Mouse (Mus musculus): ENCODE results near the gene Mrm2.

Gene Mrm2

DNA sequence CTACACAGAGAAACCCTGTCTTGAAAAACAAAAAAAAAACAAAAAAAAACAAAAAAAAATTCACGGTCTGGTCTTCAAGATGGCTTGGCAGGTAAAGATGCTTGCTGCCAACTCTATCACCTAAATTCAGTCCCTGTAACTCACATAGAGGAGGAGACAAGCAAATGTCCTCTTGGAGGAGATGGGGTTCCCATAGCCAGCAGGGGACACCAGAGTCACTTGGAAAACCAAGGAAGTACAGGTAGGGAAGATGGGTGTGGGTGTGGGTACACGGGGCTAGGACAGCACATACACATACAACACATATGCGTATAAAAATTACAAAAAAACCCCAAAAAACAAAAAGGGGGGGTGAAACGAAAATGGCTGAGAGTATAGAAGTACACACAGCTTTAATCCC is 11.2 kb upstream of the Mrm2 start:
- no peak for DNase-seq

DNA sequence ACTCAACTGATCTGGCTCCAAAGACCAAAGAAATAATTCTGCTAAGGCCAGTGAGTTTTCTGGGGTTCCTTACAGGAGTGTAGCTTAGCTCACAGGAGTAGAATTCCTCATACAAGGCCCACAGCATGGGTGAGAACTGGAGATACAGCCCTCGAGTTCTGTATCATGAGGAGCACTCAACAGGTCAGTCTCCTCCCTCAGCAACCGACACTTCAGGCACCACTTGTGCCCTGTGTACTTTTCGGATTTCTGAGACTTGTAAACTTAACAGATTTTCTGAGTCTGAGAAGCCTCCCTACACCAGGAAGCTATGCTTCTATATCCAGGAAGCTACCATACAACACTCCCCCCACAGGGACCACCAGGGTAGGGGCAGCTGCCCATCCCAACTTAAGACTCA is 8.1 kb upstream of the Mrm2 start:
- DNase-seq, result no peak

DNA sequence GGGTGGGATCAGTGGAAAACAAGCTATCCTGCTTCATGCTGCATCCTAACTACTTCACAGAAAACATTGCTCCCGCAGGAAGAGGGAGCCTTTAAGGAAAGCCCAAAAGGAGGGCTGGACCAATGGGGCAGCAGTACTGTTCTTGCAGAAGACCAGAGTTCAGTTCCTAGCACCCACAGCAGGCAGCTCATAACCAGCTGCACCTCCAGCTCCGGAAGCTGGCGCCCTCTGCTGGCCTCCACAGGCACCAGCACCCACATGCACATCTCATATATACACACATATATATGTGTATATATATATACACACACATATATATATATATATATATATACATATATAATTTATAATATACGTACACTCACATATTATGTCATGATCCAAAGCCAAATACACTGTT is 7.1 kb upstream of the Mrm2 start:
- DNase-seq, result no peak

DNA sequence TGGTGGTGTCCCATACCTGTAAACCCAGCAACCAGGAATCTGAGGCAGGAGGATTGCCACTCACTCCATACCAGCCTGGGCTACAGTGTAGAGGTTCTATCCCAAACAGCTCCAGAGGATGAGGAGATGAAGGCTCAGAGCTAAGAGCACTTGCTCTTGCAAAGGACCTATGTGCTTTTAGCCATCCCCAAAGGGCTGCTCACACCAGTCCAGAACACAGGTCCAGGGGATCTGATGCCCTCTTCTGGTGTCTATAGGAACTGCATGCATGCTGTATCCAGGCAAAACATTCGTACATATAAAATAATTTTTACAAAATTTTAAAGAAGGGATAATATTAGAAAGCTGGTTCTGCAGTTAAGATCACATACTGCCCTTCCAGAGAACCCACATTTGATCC is 5.0 kb upstream of the Mrm2 start:
- peak; percentile 64 for DNase-seq

DNA sequence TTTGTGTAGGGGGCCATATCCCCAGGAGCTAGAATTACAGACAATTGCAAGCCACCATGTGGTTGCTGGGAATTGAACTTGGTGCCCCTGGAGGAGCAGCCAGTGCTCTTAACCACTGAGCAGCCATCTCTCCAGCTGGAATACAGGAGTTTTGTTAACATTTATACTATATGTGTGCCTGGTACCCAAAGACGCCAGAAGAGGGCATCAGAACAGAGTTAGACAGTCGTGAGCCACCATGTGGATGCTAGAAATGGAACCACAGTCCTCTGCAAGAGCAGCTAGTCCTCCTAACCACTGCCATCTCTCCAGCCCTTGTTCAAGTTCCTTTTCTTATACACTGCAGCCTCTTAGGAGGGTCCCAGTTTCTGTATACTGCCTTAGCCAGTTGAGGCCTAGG is 1.9 kb upstream of the Mrm2 start:
- DNase-seq, result peak; percentile 53

DNA sequence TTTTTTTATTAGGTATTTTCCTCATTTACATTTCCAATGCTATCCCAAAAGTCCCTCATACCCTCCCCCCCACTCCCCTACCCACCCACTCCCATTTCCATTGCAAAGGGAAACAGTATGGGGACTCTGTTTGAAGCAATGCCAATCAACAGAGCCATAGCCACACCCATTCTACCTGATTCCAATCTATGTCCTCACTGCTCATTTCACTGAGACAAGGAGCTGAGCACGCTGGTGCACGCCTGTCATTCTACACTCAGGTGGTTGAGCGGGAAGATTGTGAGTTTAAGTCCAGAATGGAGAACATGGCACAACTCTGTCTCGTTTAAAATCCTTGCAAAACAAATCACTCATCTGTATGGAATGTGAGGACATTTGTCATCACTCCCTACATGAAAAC is 821 bp upstream of the Mrm2 start:
- no peak for DNase-seq

DNA sequence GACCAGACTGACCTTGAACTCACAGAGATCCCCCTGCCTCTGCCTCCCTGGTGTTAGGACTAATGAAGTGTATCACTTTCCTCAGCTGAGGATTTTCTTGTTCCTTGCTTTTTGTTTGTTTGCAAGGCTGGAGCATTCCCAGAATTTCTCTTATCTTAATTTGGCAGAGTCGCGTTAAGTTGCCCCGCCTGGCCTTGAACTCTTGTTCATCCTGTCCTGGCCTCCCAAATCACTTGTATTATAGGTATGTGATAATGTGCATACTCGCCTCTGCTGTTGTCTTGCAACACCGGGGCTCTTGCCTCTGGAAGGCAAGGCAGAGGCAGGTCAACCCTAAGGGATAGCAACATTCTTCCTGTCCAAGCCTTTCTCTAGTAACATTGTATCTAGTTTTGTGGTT is 7.6 kb downstream of the Mrm2 start:
- no peak for DNase-seq

DNA sequence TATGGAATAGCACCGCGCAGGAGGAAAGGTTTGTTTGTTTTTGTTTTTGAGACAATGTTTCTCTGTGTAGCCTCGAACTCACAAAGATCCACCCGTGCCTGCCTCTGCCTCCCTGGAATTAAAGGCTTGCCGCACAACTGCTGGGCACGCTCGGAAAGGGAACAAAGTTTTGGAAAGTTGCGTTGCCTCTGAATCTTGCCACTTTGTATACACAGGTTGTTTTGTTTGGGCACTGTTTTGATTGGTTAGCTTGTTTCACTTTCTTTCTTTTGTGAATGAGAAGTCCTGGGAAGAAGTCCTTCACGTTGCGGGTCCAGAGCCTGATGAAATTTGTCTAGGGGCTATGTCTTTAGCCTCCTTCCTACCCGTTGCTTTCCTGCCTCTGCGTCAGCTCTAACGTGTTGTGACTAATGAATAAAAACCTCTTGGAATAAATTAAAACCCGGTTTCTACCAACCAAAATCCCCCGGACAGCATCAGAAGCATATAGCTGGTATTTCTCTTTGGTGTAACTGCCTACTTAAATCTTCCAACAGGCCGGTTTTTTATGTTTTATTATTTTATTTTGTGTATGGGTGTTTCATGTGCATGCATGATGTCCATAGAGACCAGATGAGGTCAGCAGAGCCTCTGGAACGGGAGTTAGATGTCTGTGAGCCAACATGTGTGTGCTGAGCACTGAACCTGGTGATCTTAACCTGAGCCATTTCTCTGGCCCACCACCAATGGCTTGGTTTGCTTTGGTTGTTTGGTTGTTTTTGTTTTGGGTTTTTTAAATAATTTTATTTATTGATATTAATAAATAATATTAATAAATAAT is 9.7 kb downstream of the Mrm2 start:
- DNase-seq, result peak; percentile 39

DNA sequence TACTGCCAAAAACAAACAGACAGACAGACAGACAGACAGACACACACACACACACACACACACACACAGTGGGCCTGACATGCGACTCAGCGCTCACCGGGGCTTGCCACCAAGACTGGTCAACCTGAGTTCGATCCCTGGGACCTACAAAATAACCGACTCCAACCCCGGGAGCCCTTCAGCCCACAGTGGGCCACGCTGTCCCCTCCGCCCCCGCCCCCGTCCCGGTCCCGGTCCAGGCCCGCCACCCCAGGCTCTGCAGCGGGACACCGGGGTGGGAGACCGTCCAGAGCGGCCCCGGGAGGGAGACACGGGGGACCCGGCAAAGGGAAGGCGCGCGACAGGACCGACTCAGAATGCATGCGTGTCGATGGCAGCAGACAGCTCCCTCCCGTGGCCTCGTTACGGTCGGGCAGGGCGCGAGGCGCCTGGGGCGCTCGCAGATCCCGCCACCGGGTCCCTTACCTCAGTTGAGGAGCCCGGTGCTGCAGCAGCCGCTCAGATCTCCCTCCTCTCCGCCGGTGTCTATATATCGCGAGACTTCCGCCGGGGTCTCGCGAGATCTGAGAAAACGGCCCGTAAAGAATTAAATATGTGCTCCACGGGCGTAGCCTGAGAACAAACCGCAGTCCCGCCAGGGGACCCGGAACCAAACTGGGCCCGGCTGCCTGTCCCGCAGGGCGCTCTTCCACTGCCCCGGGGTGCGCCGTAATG is 10.5 kb downstream of the Mrm2 start, which contains the start of the genes Mad1l1 and Nudt1:
Gene Mad1l1, minus strand, starts transcription at position 511 of the 714 bp plus-strand sequence.
Gene Nudt1, plus strand, starts transcription at position 615 of the 714 bp plus-strand sequence.
- peak; percentile 97 for DNase-seq

DNA sequence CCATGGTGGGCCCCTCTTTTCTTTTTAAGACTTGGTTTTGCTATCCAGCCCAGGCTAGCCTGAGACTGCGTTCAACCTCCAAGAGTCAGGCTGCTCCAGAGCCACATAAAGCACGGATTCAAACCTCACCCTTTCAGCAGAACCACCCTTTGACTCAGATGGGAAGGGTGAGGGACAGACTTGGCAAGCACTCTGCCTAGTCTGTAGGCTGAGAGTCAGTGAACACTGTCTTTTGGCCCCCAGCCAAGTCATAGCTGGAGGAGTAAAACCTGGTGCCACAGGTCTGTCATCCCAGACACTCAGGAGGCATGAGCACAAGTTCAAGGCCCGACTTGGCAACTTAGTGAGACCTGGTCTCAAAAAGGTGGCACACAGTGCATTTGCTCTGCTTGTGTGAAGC is 15.0 kb downstream of the Mrm2 start:
- DNase-seq, result no peak

DNA sequence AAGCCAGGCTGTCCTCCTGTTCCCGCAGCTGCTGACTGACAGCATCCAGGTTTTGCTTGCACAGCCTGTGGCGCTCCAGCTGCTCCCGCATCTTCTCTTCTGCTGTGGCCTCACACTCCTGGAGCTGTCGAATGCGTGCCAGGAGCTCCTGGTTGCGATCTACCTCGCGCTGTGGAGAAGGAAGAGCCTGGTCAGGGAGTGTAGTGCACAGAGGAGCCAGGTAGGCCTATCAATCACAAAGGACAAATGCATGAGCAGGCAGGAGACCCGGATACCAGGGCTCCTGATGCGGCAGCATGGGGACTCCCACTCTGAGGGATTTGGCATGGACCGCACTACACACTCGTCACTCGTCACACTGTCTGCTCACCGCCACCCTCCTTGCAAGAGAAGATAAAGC is 24.1 kb downstream of the Mrm2 start:
- DNase-seq, result no peak

DNA sequence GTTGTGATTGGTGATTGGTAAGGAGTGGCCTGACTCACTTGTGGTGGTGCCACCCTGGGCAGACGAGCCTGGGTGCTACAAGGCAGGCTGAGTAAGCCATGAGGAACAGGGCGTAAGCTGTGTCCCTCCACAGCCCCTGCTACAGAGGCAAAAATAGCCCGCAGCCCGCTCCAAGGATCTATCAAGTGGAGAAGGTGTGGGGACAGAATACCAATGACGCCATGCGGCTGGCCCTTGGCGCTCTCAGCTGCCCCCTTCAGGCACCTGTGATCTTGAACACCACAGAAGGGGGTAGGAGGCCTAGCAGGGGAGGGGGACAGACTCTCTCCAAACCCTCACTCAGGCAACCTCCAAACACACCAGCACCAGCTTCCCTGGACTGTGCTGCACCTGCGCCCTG is 25.7 kb downstream of the Mrm2 start:
- DNase-seq, result no peak

DNA sequence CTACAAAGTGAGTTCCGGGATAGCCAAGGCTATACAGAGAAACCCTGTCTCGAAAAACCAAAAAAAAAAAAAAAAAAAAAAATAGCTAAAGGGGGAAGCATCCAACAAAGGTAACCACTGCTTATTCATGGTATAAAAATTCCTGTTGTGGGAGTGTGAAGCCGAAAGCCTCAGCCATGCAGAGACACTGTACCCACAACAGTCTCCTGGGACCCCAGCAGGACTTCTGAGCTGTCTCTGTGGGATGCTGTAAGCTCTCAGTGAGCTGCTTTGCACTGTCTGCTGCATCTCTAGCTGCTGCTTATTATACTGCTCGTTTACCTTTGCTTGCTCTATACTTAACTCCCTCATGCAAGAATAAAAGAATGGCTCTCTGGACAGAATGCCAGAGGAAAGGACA is 33.4 kb downstream of the Mrm2 start:
- no peak for DNase-seq

DNA sequence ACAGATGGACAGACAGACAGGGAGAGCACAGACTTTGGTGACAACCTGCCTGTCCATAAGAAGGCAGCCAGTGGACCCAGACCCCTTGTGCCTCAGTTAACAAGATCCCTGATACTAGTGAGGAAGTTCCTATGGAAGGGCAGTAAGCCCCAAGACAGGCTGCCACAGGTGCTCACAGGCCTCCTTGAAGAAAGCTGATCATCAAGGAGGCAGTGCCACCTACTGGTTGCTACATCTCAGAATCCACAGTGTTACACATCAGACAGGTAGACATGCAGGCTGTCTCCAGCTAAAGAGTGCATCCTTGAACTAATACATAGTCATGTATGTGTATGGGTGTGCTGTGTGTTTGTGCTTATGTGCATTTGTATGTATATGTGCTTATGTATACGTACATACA is 39.5 kb downstream of the Mrm2 start:
- DNase-seq, result peak; percentile 75

DNA sequence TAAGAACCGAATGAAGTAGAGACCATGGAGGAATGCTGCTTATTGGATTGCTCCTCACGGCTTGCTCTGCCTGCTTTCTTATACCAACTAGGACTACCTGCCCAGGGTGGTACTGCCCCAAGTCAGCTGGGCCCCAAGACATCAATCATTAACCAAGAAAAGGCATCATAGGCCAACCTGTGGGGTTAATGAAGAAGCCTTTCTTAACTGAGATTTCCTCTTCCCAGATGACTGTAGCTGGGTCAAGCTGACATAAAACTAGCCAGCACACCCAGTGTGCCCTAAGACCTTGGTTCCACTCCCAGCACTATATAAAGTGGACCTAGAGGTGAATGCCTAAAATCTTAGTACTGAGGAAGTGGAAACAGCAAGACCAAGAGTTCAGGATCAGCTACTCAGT is 42.5 kb downstream of the Mrm2 start:
- DNase-seq, result no peak

DNA sequence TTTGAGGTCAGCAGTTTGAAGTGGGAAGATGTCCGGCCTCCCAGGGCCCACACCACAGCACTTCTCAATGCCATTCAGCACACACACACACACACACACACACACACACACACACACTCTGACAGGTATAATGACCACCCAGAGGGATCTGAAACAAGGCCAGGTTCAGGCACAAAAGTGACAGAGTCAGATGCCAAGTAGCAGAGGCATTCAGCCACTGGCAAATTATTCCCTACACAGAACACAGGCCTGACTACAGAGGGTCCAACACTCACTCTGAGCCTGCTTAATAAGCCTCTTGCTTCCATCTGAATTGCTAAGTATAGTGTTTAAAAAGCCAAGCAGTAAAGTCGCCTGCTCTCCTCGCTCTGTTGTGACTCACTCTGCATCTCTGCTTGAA is 43.4 kb downstream of the Mrm2 start:
- no peak for DNase-seq

DNA sequence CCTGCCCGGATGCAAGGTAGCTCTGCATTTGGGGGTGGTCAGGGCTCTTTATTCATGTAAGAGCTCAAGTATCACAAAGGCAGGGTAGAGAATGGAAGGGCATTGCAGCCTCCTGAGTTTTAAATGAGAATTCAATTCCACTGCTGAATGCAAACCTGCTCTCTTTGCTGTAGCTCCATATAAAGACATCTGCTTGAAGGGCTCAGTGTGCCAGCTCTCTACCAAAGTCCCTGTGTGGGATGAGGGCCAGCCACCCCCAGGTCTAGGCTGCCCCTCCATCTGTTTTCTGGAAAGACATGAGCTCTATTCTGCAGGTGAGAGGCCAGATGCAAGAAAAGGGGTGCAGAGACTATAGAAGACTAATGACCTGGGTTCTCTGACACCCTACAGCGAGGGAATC is 46.9 kb downstream of the Mrm2 start:
- no peak for DNase-seq

DNA sequence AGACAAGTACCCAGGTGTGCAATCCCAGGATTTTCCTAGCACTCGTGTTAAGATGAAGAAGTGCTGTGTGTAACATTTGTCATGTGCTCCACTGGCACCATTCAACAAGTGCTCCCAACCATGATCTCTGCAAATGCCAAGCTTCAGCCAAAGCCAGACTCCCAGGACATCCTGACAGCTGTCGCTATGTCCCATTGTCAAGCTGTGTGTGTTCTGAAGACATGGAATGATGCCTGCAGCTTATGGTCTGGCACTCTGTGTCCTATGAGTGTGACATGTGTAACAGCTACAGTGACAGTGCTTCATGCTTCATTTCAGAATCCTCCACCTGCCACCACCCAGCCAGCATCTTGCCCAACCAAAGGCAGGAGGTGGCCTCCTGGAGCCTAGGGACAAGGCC is 47.7 kb downstream of the Mrm2 start:
- no peak for DNase-seq

DNA sequence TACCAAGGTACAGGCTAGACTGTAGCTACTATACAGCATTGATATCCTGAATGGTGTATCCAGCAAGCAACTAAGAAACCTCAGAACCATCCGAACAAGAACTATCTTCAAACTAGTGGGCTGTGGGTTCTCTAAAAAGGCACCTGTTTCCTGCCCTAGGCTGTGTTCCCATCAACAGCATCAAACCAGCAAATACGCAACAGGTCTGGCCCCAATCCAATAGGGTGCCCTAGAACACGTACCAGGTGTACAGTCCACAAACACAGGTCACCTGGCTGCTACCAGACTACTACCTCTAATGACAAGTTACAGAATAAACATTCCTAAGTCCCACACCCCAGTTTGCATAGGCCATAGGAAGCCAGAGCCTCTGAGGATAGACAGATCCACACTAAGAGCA is 48.8 kb downstream of the Mrm2 start:
- DNase-seq, result no peak

DNA sequence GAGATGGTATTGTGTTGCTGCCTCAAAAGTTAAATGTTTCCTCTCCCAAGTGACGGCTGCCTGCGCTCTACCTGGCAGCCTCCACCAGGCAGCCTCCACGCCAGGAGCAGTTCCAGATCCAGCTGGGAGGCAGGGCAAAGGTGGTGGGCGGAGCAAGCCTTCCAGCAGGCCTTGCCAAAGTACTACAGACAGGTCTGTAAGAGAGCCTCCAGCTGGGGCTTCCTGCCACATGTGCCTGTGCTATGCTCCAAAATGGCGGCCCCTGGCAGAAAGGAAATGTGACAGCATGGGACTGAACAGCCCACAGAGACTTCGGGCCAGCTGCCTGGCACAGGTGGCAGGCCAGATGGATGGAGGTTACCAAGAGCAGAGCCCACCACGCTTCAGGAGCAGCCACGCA is 49.3 kb downstream of the Mrm2 start:
- DNase-seq, result no peak

DNA sequence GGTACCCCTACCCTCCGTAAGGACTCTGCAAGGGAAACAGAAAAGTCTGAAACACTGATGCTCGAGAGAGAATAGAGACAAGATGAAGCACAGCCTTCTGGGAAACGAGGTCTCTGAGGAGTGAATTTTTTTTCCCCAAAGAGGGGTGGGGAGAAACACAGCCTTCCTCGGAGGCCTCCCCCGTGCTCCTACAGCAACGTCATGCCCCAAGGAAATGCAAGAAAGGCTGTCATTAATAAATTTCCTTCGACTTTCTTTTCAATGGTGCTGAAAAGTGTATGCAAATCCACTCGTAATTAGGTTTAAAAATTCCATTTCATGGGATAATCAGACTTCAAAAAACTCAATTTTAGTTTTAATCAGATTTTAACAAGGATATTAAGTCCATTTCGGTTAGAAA is 51.5 kb downstream of the Mrm2 start:
- no peak for DNase-seq
